Mouse (Mus musculus) fat pad, adult 2 months (tissue): ENCODE measurements around the gene Uqcrc1.
A peak's percentile ranks its signal among the peaks of the same experiment; 100 is the strongest.

Experiments
- DNase-seq: peaks from one replicate; pipeline ENCODE4 v3.0.0-alpha.2; 2011; ENCODE audit warnings: low read depth, low spot score; ENCODE audit errors: extremely low read depth

The Uqcrc1 gene

DNA sequence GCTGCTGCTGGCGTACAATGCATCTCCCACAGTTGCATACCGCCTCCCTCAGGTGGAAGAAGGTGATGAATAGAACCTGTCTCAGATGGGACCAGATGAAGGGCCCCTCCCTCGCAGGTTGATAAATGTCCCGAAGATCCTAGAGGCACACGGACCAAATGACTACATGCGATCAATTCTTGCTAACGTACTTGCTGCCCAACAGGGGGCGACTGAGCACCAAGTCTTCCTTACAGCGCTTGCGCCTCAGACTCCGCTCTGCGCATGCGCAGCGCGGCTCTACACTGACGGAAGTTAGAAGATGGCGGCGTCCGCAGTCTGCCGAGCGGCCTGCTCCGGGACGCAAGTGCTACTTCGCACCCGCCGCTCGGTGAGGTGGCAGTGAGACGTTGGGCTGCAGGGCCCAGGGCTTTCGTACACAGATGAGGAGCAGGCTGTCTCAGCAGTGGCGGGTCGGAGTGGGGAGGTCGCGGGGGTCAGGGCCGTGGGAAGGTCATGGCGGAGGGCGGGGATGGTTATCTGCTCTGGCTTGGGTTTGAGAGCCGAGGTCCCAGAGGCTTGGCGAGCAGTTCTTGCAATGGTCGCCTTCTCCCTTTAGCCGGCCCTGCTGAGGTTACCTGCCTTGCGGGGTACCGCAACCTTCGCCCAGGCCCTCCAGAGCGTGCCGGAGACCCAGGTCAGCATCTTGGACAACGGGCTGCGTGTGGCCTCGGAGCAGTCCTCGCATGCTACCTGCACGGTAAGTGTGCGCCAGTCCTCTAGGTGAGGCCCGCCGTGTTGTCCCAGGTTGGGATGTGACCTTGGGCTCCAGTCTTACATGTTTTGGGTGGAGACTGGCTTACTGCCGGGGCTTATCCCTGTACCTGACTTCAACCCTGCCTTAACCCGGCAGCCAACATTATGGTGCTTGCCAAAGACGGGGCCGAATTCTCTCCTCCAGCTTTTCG, at the start of gene Uqcrc1:
Gene Uqcrc1 (plus strand): TSS at position 216 of the 947 bp plus-strand sequence.
- peak; percentile 68 for DNase-seq

- DNase-seq, result no peak
These were observed 24.1 kb upstream of the Uqcrc1 start for GRCm38 (mm10) chr9:108912308-108912707.

- no peak for DNase-seq
These were observed 23.3 kb upstream of the Uqcrc1 start for GRCm38 (mm10) chr9:108913161-108913560.

GRCm38 (mm10) chr9:108913621-108914020, 22.8 kb upstream of the Uqcrc1 start:
- DNase-seq, result no peak

- DNase-seq, result no peak
These were observed 21.9 kb upstream of the Uqcrc1 start, which contains the start of gene Tmem89 for GRCm38 (mm10) chr9:108914491-108914890. Gene Tmem89 (plus strand): TSS chr9:108914619.

DNA sequence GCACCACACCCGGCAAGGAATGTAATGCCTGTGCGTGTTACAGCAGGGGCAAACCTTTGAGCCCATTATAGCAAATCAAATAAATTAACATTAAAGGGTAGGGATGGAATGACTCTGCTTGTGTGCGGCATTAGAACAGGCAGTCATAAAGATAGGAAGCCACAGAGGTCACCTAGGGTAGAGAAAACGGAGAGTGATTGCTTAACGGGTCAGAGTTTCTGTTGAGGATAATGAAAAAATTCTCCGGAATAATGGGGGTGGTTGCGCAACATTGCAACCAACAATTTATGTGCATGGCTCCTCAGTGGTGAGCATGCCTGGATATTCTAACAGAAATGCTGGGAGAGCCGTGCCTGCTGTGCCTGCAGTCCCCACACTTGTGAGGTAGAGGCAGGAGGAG, 10.5 kb upstream of the Uqcrc1 start:
- no peak for DNase-seq

- no peak for DNase-seq
These were observed 8.0 kb upstream of the Uqcrc1 start for GRCm38 (mm10) chr9:108928424-108928823.

- no peak for DNase-seq
These were observed 442 bp upstream of the Uqcrc1 start for GRCm38 (mm10) chr9:108935991-108936390.

DNA sequence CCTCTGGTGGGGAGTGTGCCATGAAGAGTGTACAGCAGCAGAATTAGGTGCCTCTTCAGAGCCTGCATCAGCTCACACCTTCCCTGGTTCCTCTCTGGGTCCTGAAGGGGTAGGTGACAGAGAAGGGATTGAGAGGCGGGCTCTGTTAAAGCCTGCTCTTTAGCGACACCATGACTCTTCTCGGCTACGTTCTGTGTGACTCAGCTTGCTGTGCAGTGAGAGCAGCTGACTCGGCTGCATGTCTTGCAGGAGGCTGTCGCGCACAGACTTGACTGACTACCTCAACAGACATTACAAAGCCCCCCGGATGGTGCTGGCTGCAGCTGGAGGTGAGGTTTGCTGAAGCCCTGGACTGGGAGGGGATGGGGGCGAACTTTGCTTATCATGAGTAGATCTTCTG, 8.7 kb downstream of the Uqcrc1 start:
- DNase-seq, result no peak

- DNase-seq, result no peak
These were observed 9.2 kb downstream of the Uqcrc1 start for GRCm38 (mm10) chr9:108945608-108946007.

- DNase-seq, result peak; percentile 40
These were observed 13.0 kb downstream of the Uqcrc1 start for GRCm38 (mm10) chr9:108949231-108949966.

DNA sequence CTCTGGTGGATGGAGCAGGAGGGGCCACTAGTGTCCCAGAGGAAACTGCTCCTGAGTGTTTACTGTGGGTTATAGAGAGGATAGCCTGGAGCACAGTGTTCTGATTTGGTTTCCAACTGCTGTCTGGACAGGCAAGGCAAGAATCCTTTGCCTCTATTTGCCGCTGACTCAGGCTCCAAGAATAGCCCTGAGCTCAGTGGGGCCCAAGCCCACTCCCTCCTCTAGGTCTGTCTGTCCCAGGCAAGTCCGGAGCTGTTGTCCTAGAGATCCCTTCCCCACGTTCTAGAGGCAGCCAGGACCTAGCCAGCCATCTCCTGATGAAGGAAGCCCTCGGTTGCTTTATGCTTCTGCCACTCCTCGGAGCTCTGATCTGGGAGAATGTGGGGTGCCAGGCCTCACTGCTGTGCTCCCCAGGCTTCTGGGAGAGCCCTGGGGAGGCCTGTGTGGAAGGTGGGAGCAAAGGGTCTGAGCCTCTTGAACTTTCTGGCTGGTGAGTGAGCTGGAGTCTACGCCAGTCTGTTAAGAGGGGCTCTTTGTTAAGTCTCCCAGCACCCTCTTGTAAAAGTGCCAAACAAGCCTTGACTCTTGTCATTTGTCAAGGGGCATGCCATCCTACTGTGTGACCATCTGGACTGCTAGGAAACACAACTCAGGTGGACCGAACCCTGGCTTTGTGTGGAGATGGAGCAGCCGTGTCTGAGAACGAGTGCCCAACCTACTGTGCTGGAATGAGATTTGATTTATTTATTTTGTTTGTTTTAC, 13.7 kb downstream of the Uqcrc1 start:
- no peak for DNase-seq

- DNase-seq, result no peak
These were observed 16.7 kb downstream of the Uqcrc1 start, which contains the start of gene Col7a1 for GRCm38 (mm10) chr9:108953081-108953636. Gene Col7a1 (plus strand): TSS chr9:108953586.

GRCm38 (mm10) chr9:108955241-108955640, 18.8 kb downstream of the Uqcrc1 start:
- no peak for DNase-seq

DNA sequence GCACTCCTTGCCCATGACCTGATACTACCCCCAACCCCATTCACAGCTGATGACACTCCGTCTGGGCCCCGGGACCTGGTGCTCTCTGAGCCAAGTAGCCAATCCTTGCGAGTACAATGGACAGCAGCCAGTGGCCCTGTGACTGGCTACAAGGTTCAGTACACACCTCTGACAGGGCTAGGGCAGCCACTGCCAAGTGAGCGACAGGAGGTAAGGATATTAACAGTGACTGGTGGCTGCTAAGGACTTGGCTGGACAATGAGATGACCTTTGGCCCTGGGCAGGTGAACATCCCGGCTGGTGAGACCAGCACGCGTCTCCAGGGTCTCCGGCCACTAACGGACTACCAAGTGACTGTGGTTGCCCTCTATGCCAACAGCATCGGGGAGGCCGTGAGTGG, 19.4 kb downstream of the Uqcrc1 start:
- no peak for DNase-seq

DNA sequence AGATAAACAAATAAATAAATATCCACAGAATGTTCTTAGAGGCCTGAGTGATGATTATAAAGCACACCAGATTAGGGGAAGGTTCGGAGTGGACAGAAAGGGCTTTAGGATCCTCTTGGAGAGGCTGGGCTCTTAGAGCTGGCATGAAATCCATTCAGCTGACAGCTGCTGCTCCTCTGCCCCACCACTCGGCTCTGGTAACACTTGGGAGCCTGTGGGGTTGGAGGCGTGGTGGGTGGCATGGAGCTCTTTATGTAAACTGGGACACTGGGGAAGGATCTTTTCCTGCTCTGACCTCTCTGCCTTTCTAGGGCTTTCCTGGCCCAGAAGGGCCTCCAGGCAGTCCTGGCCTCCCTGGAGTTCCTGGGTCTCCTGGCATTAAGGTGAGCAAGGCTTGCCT, 27.1 kb downstream of the Uqcrc1 start:
- no peak for DNase-seq

DNA sequence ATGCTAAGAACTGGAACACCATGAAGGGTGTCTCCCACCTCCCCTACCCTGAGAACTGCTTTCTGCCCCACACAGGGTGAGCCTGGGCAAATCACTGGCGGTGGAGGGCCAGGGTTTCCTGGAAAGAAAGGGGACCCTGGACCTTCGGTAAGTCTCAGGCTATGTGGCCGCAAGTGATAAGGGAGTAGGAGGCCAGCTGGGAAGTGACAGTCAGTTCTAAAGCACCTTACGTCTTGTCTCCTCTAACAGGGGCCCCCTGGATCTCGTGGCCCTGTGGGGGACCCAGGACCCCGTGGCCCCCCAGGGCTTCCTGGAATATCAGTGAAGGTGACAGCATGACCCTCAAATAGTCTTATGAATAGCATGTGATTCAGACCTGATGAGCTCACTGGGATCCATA, 27.9 kb downstream of the Uqcrc1 start:
- DNase-seq, result no peak

- no peak for DNase-seq
These were observed 34.2 kb downstream of the Uqcrc1 start for GRCm38 (mm10) chr9:108970623-108971022.

- DNase-seq, result no peak
These were observed 40.0 kb downstream of the Uqcrc1 start for GRCm38 (mm10) chr9:108976483-108976882.

DNA sequence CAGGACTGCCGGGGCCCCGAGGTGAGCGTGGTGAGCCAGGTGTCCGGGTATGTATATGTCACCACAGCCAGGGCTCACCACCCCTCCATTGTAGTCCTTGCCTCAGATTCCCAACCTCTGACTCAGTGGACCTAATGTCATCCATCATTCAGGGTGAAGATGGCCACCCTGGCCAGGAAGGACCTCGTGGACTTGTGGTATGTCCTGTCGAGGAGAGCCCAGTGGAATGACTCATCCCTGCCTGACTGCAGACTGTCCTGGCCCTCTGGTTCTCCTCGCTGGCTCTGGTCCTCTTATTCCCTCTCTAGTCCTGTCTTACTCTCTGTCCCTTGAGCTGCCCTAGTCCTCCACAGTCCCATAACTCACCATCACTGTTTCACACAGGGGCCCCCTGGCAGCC, 41.5 kb downstream of the Uqcrc1 start:
- no peak for DNase-seq

DNA sequence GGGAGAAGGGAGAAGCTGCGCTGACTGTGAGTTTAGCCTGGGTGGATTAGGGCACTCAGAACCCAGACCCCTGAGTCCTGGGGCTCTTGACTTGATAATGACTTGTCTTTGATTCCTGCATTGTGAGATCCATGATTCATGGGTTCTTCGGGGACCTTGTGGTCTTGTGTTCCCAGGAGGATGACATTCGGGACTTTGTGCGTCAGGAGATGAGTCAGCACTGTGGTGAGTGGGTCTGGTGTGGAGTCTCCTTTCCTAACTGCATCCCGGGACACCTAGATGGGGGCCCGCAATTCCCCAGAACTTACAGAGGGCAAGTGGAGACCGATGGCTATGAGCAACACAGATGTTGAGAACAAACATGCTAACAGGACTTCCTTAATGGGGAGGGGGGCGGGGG, 46.1 kb downstream of the Uqcrc1 start:
- no peak for DNase-seq
